Mouse (Mus musculus): ENCODE measurements around the gene Plxna2.

Gene Plxna2

DNA sequence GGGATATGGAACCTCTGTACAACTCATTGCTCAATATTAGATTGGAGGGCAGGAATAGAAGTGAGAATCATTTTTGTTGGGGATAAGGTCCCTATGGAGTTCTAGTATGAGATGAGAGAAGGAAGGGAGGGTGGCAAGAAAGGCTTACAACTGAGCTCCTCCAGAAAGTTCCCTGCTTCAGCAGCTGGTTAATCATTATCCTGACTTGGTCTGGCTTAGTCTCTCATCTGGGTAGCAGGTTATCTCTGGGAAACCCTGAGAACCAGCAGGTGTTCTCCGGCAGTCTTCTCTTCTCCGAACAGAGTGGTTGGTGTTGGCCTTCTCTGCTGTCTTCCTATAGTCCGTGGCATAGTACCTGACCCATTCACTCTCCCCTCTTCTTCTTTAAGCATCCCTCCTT is 5.6 kb downstream of the Plxna2 start:
- DNase-seq = no peak

DNA sequence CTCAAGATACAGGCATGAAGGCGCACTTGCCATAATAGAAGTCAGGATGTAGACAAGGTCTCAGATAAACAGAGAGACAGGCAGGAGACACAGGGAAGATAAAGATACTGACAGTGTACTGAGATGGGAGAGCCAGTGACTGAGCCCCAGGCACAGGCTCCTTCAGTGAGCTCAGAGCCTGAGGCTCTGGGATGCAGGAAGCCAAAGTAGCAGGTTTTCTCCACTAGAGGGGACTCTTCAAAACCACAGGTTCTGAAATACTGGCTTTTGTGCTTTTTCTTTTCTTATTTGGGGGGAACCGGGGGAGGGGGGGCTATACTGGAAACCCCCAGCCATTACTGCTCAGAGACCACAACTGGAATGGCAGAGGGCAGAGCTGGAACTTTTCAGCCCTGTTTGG is 6.4 kb downstream of the Plxna2 start:
- no peak for DNase-seq

DNA sequence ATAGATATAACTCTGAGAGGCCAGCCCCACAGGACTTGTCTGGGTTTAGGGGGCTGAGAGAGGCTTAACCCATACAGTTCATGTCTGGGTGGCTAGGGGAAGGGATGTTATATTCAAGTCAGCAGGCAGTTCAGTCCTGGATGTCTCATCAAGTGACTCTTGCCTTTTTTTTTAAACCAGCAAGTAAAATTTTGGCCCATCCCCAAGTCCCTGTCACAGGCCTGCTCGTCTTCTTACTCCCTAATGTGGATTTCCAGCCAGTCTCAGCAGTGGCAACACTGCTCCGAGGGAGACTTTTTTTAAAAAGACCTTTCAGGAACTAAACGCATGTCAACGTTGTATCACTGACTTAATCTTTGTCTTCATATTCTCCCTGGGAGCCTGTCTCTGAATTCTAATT is 7.0 kb downstream of the Plxna2 start:
- no peak for DNase-seq

DNA sequence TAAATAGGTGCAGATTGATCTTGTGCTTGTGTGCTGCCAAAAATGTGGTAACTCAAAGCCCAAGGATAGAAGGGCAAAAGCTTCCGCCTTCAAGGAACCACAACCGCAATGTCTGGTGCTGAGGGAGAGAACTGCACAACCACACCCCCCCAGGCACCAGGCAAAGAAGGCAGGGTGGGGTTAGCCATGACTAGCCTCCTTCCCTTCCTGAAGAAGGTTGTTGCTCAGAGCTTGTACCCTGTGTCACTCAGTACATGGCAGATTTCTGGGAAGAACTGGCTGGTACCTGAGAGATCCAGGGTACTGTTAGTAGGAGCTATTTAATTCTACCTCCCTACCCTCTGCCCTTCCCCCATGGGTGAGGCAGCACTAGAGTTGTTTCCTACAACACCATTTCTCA is 8.1 kb downstream of the Plxna2 start:
- DNase-seq = no peak

- no peak for DNase-seq
Observed at GRCm38 (mm10) chr1:194627286-194627685, 9.3 kb downstream of the Plxna2 start.

DNA sequence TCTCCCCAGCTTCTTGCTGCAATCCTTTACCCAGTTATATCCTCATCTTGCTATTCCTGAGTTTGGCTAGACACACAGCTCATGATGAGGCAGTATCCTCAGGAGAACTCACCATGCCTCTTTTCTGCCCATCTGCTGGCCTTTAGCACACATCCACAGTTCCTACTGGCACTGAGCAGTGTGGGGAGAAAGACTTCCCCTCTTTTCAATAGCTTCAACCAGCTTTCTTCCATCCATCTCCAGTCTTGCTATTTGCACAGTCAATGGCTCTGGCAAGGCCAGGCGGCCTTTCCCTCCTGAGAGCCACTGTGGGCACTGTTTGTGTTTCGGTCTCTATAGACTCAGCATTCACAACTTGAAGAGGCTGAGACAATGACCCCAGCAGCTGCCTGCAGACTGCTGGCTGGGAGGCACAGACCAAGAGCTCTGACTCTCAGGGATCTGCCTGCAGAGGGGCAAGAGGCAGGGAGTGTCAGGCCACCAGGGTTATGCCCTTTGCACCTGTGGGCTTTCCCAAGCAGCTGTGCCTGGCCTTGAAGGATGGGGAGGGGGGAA is 11.2 kb downstream of the Plxna2 start:
- no peak for DNase-seq

DNA sequence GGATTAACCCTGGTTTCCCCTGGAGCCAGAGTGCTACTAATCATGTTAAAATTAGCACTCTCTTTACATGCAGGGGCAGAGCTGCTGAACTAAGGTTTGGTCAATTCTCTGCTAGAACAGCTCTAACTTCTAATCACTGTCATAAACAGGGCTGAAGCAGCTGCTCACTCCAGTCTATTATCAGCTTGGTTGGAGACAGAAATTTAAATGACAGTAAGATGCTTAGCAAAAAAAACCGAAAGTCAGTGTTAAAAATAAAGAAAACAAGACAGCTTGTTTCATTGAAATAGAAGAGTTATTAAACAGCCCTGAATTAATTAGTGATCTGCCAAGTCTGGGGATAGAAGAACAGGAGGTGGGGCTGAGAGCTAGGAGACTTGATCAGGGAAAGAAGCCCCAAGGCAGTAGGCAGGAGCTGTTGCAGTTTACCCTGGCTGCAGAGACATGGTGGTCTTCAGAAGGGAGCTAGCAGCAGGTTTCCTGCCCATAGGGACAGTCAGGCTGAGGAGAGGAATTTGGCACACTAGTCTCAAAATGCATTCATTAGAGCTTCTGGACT is 12.6 kb downstream of the Plxna2 start:
- DNase-seq = no peak

DNA sequence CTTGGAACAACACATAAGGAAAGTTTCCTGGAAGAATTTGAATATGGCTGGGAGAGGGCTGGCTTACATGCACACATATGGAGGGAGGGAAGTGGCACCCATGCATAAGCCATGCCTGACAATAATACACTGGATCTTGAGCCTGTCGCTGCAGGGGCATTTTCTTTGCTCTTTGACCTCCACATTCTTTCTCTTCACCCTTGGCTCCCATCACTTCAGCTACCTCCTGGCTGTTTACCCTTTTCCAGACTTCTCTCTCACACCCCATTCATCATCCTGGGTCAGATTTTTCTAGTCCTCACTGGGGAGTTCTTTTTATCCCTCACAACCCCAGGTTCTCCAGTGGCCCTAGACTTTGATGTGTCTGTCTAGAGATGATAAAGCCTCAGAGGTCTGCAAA is 13.6 kb downstream of the Plxna2 start:
- no peak for DNase-seq

- DNase-seq = no peak
Observed at GRCm38 (mm10) chr1:194632029-194632428, 14.0 kb downstream of the Plxna2 start.

DNA sequence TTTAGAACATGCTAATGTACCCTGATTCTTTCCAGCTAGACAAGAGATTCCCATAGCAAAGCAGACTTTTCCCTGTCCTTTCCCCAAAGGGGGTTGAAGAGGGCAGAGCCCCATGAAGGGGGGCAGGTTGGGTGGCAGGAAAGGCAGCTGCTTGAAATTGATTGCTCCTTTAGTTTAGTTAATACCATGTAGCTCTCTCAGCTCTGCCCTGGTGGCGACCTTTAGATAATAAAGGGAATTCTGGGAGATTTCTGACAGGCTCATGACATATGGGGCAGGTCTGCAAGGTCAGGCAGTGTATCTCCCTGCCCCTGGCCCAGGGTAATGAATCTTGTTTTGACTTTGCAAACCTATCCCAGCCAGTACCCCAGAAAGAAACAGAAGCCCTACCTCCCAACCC is 17.4 kb downstream of the Plxna2 start:
- DNase-seq = no peak

GRCm38 (mm10) chr1:194635942-194636341 is 17.9 kb downstream of the Plxna2 start:
- no peak for DNase-seq

DNA sequence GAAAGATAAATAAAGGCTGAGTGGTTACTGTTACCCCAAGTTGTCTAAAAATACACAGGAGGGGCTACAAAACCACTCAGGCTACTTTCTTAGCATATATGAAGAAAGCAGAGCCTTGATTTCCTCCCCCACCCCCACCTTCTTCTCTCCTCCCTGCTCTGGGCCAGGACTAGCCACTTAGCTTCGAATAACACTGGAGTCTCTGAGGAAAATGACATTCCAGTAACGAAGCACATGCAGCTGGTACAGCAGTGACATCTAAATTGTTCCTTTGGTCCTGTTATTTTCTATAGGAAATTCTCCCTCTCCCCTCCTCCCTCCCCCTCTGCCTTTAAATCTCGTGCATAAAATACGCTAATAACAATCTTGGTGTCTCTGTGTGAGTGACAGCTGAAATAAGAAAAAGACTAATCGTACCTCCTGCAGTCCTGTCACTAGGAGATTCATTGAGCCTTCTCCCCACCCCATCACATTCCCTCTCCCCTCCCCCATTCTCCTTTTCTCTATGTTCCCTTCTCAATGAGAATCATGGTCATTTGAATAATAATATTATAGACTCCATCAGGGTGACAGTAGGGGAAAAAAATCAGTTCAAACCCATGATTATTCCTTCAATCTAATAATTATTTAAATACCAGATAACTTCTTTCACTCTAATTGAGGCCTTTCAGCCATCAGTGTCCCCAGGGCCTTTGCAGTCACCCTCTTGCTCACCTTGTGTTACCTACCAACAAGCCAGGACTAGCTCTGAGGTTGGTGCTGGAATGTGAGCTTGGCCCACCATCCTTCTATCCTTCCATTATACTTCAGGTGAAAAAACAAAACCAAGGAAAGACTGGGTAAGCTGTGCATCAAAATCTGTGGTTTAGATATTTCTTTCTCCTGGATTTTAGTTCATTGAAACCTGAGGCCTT is 19.6 kb downstream of the Plxna2 start:
- DNase-seq = no peak

DNA sequence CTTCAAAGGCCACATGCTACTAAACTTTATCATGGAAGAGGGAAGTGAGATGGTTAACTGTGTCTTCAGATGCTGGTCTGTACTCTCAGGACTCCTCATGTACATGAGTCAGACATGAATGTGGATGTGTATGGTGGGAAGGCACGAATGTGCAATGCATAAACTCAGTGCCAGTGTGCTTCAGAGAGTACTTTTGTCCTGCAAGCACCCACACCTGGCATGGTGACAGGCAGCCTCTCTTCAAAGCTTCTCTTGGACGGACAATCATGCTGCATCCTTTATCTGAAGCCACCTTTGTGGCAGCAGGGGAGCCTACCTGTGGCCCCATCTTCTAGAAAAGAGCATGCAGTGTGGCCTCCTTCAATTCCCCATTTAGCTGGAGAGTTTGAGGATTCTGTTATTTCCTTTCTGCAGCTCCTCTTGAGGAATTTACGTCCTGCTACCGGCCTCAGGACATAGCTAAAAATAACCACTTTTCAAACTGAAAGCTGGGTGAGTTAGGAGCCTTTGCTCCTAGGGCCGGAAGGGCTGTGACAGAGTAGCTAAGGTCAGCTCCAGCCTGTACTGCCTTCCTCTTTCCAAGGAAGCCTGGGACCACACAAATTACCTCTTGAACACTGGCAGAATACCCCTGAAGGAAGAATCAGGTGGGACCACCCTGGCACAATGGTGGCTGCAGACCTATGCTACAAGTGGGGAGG is 23.7 kb downstream of the Plxna2 start:
- DNase-seq = no peak

GRCm38 (mm10) chr1:194642302-194642787 is 24.3 kb downstream of the Plxna2 start:
- no peak for DNase-seq

DNA sequence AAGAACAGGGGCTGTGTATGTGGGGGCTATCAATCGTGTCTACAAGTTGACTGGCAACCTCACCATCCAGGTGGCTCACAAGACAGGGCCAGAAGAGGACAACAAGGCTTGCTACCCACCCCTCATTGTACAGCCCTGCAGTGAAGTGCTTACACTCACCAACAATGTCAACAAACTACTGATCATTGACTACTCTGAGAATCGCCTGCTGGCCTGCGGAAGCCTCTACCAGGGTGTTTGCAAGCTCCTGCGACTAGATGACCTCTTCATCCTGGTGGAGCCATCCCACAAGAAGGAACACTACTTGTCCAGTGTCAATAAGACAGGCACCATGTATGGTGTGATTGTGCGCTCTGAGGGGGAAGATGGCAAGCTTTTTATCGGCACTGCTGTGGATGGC is 25.9 kb downstream of the Plxna2 start:
- DNase-seq = no peak

DNA sequence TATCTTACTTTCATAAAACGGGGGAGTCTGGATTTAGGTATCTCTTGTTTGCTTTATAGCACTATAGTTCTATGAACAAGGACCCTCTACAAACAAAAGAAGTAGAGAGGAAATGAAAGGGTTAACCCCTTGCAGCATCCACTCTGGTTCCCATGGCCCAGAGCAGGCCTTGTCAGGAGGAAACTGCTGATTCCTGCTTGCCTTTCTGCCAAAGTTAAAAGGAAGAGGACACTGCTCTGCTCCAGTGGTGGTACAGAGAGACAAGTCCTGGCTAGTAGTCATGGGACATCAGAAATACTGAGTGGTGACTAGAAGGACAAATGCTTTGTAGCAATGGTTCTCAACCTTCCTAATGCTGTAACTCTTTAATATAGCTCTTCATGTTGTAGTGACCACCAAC is 27.9 kb downstream of the Plxna2 start:
- DNase-seq = no peak

DNA sequence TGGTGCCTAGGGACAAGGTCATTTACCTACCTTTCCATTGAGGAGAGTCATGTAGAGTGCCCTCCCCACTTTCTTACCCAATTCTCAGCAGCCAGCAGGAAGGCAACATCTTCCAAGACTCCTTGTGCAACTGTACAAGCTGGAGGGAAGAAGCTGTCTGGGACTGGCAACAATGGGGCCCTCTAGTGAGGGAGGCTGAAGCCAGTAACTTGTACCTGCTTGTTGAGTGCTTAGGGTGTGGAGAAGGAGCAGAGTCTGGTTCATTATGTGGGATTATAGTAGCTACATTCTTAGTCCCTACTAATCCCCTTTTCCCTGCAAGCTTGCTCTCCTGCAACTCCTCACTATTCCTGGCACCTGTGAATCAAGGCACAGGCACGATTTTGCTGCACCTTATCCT is 32.1 kb downstream of the Plxna2 start:
- no peak for DNase-seq

DNA sequence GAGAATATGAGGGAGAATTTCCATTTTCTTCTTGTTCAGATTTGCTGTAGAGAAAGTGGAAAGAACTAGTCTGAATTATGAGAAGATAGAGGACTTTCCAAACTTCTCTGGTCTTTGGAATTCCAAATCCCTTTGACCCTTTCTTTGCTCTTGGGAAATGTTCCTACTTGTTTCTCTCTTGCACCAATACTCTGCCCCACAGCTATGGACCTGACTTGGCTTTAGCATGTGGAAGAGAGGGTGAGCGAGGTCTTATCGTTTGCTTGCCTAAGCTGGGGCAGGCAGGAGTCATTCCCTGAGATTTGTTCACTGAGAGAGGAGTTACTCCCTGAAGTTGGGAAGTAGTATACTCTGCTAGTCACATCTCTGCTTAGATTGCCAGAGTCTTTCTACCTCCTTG is 32.5 kb downstream of the Plxna2 start:
- DNase-seq = no peak

GRCm38 (mm10) chr1:194651987-194652386 is 34.0 kb downstream of the Plxna2 start:
- no peak for DNase-seq

DNA sequence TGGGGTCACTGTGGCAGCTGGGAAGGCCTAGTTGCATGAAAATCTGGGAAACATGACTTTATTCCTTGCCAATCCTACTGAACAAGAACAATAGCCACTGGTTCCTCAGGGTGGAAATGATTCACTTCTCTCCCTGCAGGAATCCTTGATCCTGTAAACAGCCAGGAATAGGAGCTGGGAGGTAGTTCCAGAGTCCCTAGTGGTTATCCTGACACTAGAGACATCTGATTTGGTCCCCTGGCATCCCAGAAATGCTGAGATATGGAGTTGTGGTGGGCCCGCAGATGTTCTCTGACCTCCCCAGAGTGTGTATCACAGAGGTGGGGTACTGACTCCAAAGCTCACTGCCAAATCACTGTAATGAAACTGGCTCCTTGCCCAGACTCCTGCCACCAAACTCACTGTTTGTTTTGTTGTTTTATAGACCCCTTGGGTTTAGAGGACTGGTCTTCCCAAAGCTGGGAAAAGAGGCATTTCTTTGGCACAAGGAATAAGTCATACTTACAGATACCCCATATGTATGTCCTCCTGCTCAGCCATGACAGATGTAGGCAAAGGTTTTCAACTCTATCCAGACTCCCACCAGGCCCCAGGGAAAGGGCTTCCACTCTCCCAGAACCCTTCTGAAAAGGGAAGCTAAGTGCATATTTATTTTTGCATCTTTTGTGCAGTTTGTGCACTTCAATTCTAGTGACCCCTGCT is 40.6 kb downstream of the Plxna2 start:
- DNase-seq = no peak

GRCm38 (mm10) chr1:194660426-194661119 is 42.6 kb downstream of the Plxna2 start:
- DNase-seq = no peak

DNA sequence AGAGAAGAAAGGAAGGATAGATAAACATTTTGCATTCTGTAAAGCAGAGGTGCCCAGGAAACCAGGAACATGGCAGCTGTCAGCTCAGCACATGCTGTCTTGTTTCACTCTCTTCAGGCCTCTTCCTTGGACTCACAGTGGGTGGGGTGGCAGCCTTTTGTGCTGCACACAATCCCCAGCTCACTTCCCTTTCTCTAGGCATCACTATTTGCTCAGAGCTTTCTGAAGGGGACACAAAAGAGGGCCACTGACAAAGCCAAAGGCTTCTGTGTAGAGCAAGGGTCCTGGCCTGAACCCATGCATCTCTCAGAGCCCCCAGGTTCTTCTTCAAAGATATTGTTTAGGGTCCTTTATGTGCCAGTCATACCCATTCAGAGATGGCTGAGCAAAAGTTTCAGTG is 45.0 kb downstream of the Plxna2 start:
- DNase-seq = no peak
